Mouse (Mus musculus) left cerebral cortex, adult 2 months (tissue): Measurements from ENCODE around the gene Ppil6. TPM values are rescaled to one million over a fixed set of nuclear protein-coding genes. Genes with fewer than 3 reads are reported as not detected.
A peak's percentile ranks its signal among the peaks of the same experiment; 100 is the strongest.

ENCODE experiments used
- DNase-seq, 2 experiments: peaks; one replicate each; pipeline ENCODE4 v3.0.0; 2021 to 2022; ENCODE audit warnings: low spot score in 2 of 2, mixed read lengths in 1 of 2; ENCODE audit errors: extremely low spot score in 1 of 2
- H3K27ac ChIP-seq: fragments of 200-600 bp; 2 replicates; pipeline ENCODE4 v1.8.1; 2022
- H3K4me3 ChIP-seq: fragments of 200-600 bp; 2 replicates; pipeline ENCODE4 v1.8.1; 2022
- CTCF ChIP-seq: fragments of 200-600 bp; IDR thresholded peaks from 2 replicates; pipeline ENCODE4 v1.8.1; 2022; ENCODE audit warnings: antibody characterized with exemption, mild to moderate bottlenecking, moderate library complexity
- intact Hi-C: fragments of 180-260 bp; cut with DNase I; formaldehyde crosslinking; loops from one replicate; pipeline ENCODE4 v1.15.1; 2025
- total RNA-seq, 2 experiments: library from RNA; stranded (reverse); gene quantifications; 2 replicates each; pipeline ENCODE4 v1.2.3; 2021

Gene Ppil6
- total RNA-seq, 2 experiments from 2014 or later = 4.6 to 6.6 TPM

DNA sequence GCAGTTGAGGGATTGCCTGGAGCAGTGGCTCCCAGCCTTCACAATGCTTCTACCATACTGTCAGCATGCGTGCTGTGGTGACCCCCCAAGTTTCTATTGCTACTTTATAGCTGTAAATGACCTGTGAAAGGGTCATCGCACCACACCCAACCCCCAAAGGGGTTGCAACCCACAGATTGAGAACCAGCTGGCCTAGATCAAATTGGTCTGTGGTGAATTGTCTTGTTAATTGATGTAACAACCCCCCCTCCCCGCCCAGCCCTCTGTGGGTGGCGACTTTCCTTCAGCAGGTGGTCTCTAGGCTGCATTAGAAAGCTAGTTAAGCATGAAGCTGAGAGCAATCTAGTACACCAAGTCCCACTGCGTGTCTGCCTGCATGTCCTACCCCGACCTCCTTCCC, 22.9 kb upstream of the Ppil6 start:
- TF ChIP-seq CTCF = no peak
- intact Hi-C loops = no loop called here
- H3K4me3 ChIP-seq = no peak overlapping the region
- DNase-seq = no peak
- no peak overlapping the region for H3K27ac ChIP-seq

- Histone ChIP-seq H3K27ac (no peak overlapping the region), H3K4me3 (no peak overlapping the region)
- DNase-seq = no peak
- no peak for TF ChIP-seq CTCF
- intact Hi-C loops = no loop called here
Measured at GRCm38 (mm10) chr10:41470693-41471092, 19.5 kb upstream of the Ppil6 start.

DNA sequence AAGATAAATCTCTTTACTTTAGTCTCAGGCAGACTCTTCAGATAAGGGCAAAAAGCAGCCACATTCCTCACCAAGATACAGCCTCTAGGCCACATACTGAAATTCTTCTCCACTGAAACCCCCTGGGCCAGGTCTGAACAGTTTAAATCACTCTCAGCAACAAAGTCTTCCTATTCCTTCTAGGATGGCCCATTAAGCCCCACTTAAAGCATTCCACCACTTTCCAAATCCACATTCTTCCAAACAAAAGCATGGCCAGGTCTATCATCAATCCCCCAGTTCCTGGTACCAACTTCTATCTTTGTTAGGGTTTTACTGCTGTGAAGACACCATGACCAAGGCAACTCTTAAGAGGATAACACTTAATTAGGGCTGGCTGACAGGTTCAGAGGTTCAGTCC, 17.7 kb upstream of the Ppil6 start:
- no peak for DNase-seq
- intact Hi-C loops = no loop called here
- TF ChIP-seq CTCF = no peak
- no peak overlapping the region for H3K27ac ChIP-seq
- H3K4me3 ChIP-seq = no peak overlapping the region

DNA sequence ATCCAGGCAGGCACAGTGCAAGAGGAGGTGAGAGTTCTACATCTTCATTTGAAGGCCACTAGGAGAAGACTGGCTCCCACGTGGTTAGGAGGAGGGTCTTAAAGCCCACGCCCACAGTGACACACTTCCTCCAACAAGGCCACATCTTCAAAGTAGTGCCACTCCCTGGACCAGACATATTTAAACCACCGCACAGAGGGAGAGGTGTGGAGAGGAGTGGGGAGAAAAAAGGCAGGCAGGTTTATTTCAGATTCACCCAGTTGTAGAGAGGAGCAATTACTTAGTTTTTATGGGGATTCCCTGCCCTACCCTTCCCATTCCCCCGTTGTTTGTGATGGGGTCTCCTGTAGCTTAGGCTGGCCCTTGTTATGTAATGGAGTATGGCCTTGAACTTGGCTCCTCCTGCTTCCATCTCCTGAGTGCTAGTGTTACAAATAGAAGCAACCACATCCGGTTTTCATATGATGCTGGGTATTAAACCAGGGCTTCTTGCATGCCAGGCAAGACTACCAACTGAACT, 17.2 kb upstream of the Ppil6 start:
- no peak for TF ChIP-seq CTCF
- no peak for DNase-seq
- Histone ChIP-seq H3K27ac (no peak overlapping the region), H3K4me3 (no peak overlapping the region)
- intact Hi-C loops = no loop called here

DNA sequence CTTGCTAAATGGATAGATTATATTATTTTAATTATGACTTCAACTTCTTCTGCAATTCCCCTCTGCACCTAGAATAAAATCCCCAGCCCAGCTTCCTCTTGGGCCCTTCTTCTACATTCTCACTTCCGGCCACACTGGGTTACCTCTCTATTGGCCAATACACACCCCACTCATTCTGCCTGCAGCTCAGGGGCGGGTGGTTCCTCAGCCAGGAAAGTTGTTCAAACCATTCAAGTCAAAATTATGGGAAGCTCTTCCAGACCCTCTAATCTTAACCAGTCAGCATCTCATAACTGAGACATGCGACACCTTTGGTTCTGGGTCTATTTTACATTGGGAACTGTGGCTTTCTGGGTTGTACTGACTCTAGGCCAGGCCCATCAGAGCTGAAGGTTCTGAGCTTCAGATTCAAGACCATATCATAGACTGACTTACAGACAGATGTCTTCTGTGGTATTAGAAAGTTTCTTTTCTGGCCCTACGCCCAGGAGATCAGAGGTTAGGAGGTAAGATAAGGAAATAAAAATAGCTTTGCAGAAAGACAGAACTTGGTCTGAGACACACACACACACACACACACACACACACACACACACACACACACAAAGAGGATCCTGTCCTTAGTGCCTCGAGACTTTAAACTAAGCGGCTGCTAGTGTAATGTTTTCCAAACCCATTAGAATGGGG, 16.3 kb upstream of the Ppil6 start:
- intact Hi-C loops = no loop called here
- TF ChIP-seq CTCF = no peak
- H3K27ac ChIP-seq = no peak overlapping the region
- H3K4me3 ChIP-seq = no peak overlapping the region
- no peak for DNase-seq

DNA sequence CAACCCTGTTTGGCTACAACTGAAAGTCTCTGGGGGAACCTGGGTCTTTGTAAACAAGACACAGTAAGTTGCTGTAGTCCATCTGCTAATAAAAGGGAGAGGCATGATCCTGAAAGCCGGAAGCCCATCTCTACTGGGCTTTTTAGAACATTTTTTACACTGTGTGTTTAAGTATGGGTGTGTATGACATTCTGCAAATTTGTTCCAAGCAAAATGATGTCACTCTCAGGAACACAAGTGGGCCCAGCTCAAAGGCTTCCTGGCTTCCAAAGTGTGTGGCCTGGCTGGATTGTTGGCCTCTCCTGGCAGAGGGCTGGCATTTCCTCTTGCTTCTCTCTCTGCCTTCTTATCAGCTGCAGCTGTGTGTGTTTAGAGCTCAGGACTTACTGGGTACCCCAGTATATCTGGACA, 15.3 kb upstream of the Ppil6 start:
- H3K4me3 ChIP-seq = no peak overlapping the region
- no peak for DNase-seq
- no peak overlapping the region for H3K27ac ChIP-seq
- intact Hi-C loops = no loop called here
- TF ChIP-seq CTCF = no peak

- Histone ChIP-seq H3K4me3 (peak within 1 kb of the TSS; percentile 58), H3K27ac (peak within 1 kb of the TSS; percentile 83)
- intact Hi-C loops = loop anchor here (1.0 kb wide), 1 partner anchor 14 kb away; the partner anchor contains the start of genes Ppil6 and Smpd2
- no peak; the same call in 1 of the 2 replicates for TF ChIP-seq CTCF
- peak; percentile 39 to 58 for DNase-seq
Measured at GRCm38 (mm10) chr10:41476171-41477017, 13.8 kb upstream of the Ppil6 start, which contains the start of gene Mical1. Gene Mical1 (plus strand): TSS chr10:41476314.

DNA sequence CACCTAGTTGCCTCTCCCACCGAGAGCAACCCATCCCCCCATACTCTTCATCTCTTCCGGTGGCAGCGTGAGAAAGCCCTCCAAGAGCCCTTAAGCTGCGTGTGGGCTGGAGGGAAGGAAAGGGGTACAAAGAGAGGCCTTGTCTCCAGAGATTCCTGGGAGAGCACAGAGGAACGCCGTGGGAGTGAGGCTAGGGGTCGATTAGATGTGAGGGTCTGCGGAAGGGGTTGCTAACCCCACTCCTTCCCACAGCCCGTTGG, 13.3 kb upstream of the Ppil6 start:
- intact Hi-C loops = loop anchor here (1.0 kb wide), 1 partner anchor 13 kb away; the partner anchor contains the start of genes Ppil6 and Smpd2
- DNase-seq = no peak
- peak overlapping the region; percentile 83 for H3K27ac ChIP-seq
- TF ChIP-seq CTCF = no peak
- H3K4me3 ChIP-seq = peak overlapping the region; percentile 58

- intact Hi-C loops = loop anchor here (1.0 kb wide), 1 partner anchor 13 kb away; the partner anchor contains the start of genes Ppil6 and Smpd2
- TF ChIP-seq CTCF = no peak
- H3K27ac ChIP-seq = peak overlapping the region; percentile 83
- DNase-seq = peak; percentile 36 to 51
- H3K4me3 ChIP-seq = peak overlapping the region; percentile 58
Measured at GRCm38 (mm10) chr10:41477278-41478181, 12.7 kb upstream of the Ppil6 start.

DNA sequence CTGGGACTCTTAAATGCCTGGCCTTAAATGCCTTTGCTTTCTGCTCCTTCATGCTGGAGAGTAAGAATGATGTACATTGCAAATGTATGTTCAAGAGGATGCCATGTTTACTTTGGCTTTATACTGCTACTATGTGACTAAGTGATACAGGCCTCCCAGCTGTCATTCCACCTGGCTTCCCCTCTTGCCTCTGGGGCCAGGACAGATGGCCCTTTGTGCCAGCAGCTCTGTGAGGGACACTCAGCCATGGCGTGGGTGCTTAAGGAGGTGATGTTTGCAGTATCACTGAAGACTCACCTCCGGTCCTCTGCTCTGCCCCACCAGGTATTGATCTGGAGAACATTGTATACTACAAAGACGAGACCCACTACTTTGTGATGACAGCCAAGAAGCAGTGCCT, 10.3 kb upstream of the Ppil6 start:
- H3K4me3 ChIP-seq = no peak overlapping the region
- no peak overlapping the region for H3K27ac ChIP-seq
- no peak for TF ChIP-seq CTCF
- DNase-seq = no peak
- intact Hi-C loops = no loop called here
